Mouse (Mus musculus) cerebellum, adult 2 months (tissue): ENCODE data around the gene Rbfox1. TPM values are rescaled to one million over a fixed set of nuclear protein-coding genes. Genes with fewer than 3 reads are reported as not detected.
A peak's percentile ranks its signal among the peaks of the same experiment; 100 is the strongest.

Experiments used
- DNase-seq, 2 experiments: peaks; one replicate each; pipeline ENCODE4 v3.0.0; 2021
- H3K27ac ChIP-seq: fragments of 200-500 bp; 2 replicates; pipeline ENCODE4 v1.5.1; 2012; ENCODE audit warnings: low read length, control low read depth, inconsistent platforms; ENCODE audit not compliant: insufficient read depth
- H3K27me3 ChIP-seq: fragments of 200-500 bp; 2 replicates; pipeline ENCODE4 v1.6.1; 2012; ENCODE audit warnings: inconsistent platforms, mild to moderate bottlenecking, low read length, moderate library complexity; ENCODE audit not compliant: control insufficient read depth, insufficient read depth
- H3K4me1 ChIP-seq: fragments of 200-500 bp; 2 replicates; pipeline ENCODE4 v1.6.1; 2011; ENCODE audit warnings: low read length; ENCODE audit not compliant: control insufficient read depth, insufficient read depth
- H3K4me3 ChIP-seq: fragments of 200-500 bp; replicated peaks from 2 replicates; pipeline ENCODE3; 2011; ENCODE audit warnings: mild to moderate bottlenecking, low read depth, low read length, control low read depth; ENCODE audit not compliant: insufficient read depth
- CTCF ChIP-seq: fragments of 200-500 bp; IDR thresholded peaks from 2 replicates; pipeline ENCODE4 v1.5.1; 2011; ENCODE audit warnings: low read depth, mild to moderate bottlenecking, control low read depth, low read length, moderate library complexity, borderline replicate concordance; ENCODE audit not compliant: insufficient read depth
- POLR2A ChIP-seq: fragments of 200-500 bp; IDR thresholded peaks from 2 replicates; pipeline ENCODE4 v1.6.1; 2011; ENCODE audit warnings: low read length, control low read depth, borderline replicate concordance; ENCODE audit not compliant: insufficient read depth
- WGBS: fragments of 180-500 bp; shearing (Covaris S2); methylation state at CpG from one replicate; pipeline ENCODE4 v1.1.7; 2018; 5-methylcytosine and 5-hydroxymethylcytosine counted together
- polyA plus RNA-seq: library from polyadenylated mRNA; depleted of rRNA; stranded (reverse); fragments of >200 nt; gene quantifications from 2 replicates; pipeline ENCODE4 v1.2.3, GENCODE M21; 2012

Rbfox1 gene
- polyA plus RNA-seq, 1 experiment = 132 TPM

DNA sequence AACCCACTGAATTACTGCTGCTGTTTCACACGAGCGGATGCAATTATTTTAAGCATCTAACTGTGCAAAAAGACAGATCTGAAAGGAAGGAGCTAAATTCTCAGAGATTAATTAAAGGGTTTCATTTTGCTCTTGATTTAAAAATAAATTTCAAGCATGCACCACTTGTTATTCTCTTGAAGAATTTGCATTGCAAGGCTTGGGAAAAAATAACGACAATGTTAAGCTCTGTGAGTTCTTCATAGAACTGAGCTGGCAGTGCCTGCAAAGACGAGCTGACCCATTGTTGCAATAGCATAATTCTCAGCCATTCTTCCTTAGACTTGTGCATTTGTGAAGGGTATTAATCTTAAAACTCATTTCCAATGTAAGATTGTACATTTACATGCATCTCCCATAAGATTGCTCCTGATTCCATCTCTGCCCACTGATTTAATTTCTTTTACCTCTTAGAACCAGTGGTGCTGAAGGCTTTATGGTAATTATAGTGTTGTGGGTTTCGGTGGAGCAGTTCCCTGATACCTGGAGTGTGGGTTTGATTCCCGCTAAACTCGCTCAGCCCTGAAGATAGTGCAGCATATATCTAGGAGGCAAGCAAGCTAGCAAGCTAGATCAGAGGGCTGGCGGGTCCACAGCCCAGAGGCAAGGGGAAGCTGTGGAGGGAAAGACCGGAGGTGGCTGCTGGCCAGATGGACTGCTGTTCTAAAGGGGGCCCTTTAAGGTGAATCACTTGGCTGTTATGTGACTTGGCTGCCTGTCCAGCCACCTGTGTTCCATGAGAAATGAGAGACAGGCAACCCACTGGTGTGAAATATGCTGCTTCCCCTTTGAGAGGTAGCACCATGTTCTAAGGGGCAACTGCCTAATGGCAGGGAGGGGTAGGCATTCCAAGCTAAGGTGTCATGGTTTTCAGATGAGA is 647.2 kb downstream of the Rbfox1 start:
- H3K27ac ChIP-seq = peak overlapping the region; percentile 58; the same call in 1 of the 2 replicates
- H3K4me3 ChIP-seq = no peak overlapping the region
- peaks cover 13% of the 10 kb centered on the region for H3K4me1 ChIP-seq
- no peak for TF ChIP-seq CTCF
- DNase-seq = peak; percentile 59 to 75
- no peaks in the 10 kb centered on the region for H3K27me3 ChIP-seq
- 46% methylated on average over 9 of the region's 9 CpGs for WGBS

- 28% methylated on average over 4 of the region's 4 CpGs for WGBS
- Histone ChIP-seq H3K4me1 (peaks cover 8% of the 10 kb centered on the region), H3K27ac (no peak overlapping the region), H3K4me3 (no peak overlapping the region), H3K27me3 (no peaks in the 10 kb centered on the region)
- TF ChIP-seq CTCF (no peak), POLR2A (no peak)
- DNase-seq = peak in 1 of 2 experiments; percentile 51
Observed at GRCm38 (mm10) chr16:6555776-6556175, 670.6 kb downstream of the Rbfox1 start.

DNA sequence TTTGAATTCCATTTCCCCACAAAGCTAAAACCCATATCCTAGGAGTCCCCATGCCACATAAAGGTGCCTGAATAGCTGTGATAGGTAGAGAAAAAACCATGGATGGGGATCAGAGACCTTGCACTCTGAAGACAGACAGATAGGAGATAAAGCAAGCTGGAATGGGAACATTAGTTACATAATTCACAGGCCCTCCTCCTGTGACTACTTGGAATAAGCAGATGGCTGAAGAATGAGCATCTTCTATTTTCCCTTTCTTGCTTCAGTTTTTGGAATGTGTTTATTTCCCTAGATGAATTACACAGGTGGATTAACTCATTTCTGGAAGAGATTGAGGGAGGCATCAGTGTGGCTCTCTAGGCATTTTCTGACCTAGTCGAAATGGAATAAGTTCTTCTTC is 672.6 kb downstream of the Rbfox1 start:
- H3K4me3 ChIP-seq = no peak overlapping the region
- H3K4me1 ChIP-seq = peaks cover 3% of the 10 kb centered on the region
- peak in 1 of 2 experiments; percentile 78 for DNase-seq
- no peak for TF ChIP-seq POLR2A
- TF ChIP-seq CTCF = no peak
- H3K27me3 ChIP-seq = no peaks in the 10 kb centered on the region
- no peak overlapping the region for H3K27ac ChIP-seq
- 18% methylated on average over 1 of the region's 1 CpGs for WGBS

DNA sequence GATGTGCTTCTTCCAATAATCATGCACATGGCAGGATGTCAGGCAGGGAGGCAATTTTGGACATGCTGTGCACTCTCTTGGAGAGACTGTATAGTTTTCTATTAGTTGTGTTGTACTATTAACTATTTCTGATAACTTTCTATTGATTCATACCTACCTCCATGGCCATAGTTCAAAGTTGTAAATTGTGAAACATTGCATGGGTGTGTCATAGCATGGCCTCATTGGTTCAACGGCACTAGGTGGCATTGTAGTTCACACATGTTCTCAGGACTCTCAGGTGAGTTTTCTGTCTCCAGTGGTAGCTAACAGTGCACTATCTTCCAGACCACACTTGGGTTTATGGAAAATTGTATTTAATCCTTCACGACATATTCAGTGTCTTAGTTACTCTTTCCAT is 699.5 kb downstream of the Rbfox1 start:
- H3K27ac ChIP-seq = no peak overlapping the region
- TF ChIP-seq POLR2A (no peak), CTCF (no peak)
- no peaks in the 10 kb centered on the region; the same call in 1 of the 2 replicates for H3K4me1 ChIP-seq
- DNase-seq = no peak
- WGBS = 95% methylated on average over 2 of the region's 2 CpGs
- H3K27me3 ChIP-seq = no peaks in the 10 kb centered on the region
- no peak overlapping the region for H3K4me3 ChIP-seq

GRCm38 (mm10) chr16:6585204-6585603 is 700.0 kb downstream of the Rbfox1 start:
- Histone ChIP-seq H3K4me1 (peaks cover 1% of the 10 kb centered on the region; the same call in 1 of the 2 replicates), H3K27ac (no peak overlapping the region), H3K4me3 (no peak overlapping the region), H3K27me3 (no peaks in the 10 kb centered on the region; the same call in 1 of the 2 replicates)
- no peak for TF ChIP-seq POLR2A
- no peak for TF ChIP-seq CTCF
- WGBS = 96% methylated on average over 1 of the region's 1 CpGs
- DNase-seq = no peak

DNA sequence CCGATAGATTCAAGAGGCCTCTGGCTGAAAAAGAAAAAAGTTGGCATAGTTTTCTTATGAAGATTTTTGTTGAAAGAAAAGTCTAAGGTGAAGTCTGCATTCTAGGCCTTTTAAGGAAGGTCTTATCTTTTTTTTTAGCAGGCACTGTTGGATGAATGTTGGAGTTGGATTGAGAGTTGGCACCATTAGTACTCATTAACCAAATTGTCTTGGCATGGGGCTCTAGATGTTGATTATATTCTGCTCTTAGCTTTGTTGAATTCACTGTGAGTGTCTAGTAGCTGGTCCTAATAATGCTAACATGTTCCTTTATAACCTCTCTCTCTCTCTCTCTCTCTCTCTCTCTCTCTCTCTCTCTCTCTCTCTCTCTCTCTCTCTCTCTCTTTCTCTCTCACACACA is 731.4 kb downstream of the Rbfox1 start:
- WGBS = 91% methylated on average over 1 of the region's 1 CpGs

GRCm38 (mm10) chr16:6640330-6640729 is 755.2 kb downstream of the Rbfox1 start:
- DNase-seq = no peak
- Histone ChIP-seq H3K4me1 (no peaks in the 10 kb centered on the region), H3K27me3 (no peaks in the 10 kb centered on the region), H3K4me3 (no peak overlapping the region), H3K27ac (no peak overlapping the region)
- 60% methylated on average over 1 of the region's 1 CpGs for WGBS
- TF ChIP-seq CTCF (no peak), POLR2A (no peak)

More for the DNA sequence above, 731.4 kb downstream of the Rbfox1 start:
- Histone ChIP-seq H3K27ac (no peak overlapping the region), H3K4me3 (no peak overlapping the region), H3K27me3 (no peaks in the 10 kb centered on the region), H3K4me1 (no peaks in the 10 kb centered on the region)
- no peak for DNase-seq
- no peak for TF ChIP-seq POLR2A
- TF ChIP-seq CTCF = no peak

DNA sequence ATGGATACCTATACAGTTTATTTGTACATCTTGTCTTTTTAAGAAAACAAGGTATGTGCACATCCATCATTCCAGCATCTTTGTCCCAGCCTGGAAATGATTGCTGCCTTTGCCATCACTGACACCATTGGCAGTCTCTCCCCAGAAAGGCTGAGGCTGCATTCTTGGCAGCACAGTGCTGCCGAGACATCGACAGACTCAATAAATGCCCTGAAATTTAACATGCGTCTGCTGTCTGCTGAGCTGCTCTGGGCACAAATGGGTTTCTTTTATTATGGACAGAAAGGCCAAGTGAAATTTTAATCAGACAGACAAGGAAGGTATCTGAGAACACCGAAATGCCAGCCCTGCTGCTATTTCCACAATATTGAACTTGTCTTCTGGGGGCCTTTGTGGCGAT is 761.8 kb downstream of the Rbfox1 start:
- Histone ChIP-seq H3K4me3 (no peak overlapping the region), H3K27ac (no peak overlapping the region), H3K27me3 (no peaks in the 10 kb centered on the region), H3K4me1 (peaks cover 11% of the 10 kb centered on the region; the same call in 1 of the 2 replicates)
- 30% methylated on average over 5 of the region's 5 CpGs for WGBS
- DNase-seq = peak in 1 of 2 experiments; percentile 40
- TF ChIP-seq POLR2A (no peak), CTCF (no peak)
